Mouse (Mus musculus) kidney, embryonic 15.5 days (tissue): Measurements from ENCODE around the gene Fubp1. TPM values are rescaled to one million over a fixed set of nuclear protein-coding genes. Genes with fewer than 3 reads are reported as not detected.

ENCODE experiments used
- ATAC-seq: fragments of 200-750 bp; cut with Nextera tagmentation; replicated peaks from 2 replicates; pipeline ENCODE4 v1.8.0; 2017; ENCODE audit warnings: moderate TSS enrichment; ENCODE audit not compliant: low FRiP score
- H3K27ac ChIP-seq: fragments of 300-500 bp; sonication (generic); 2 replicates; pipeline ENCODE4 v1.5.1; 2015; ENCODE audit warnings: mild to moderate bottlenecking, inconsistent platforms
- H3K27me3 ChIP-seq: fragments of 300-500 bp; sonication (generic); 2 replicates; pipeline ENCODE4 v1.6.1; 2015; ENCODE audit warnings: inconsistent platforms
- H3K36me3 ChIP-seq: fragments of 300-500 bp; sonication (generic); 2 replicates; pipeline ENCODE4 v1.6.1; 2015; ENCODE audit warnings: inconsistent platforms
- H3K4me1 ChIP-seq: fragments of 300-500 bp; sonication (generic); 2 replicates; pipeline ENCODE4 v1.6.1; 2015; ENCODE audit warnings: inconsistent platforms
- H3K4me2 ChIP-seq: fragments of 300-500 bp; sonication (generic); 2 replicates; pipeline ENCODE4 v1.6.1; 2015; ENCODE audit warnings: moderate library complexity, mild to moderate bottlenecking, inconsistent platforms
- H3K4me3 ChIP-seq: fragments of 300-500 bp; sonication (generic); replicated peaks from 2 replicates; pipeline ENCODE4 v1.5.1; 2015; ENCODE audit warnings: mild to moderate bottlenecking, inconsistent platforms
- H3K9ac ChIP-seq: fragments of 300-500 bp; sonication (generic); 2 replicates; pipeline ENCODE4 v1.6.1; 2015; ENCODE audit warnings: mild to moderate bottlenecking, inconsistent platforms
- H3K9me3 ChIP-seq: fragments of 300-500 bp; sonication (generic); replicated peaks from 2 replicates; pipeline ENCODE4 v1.6.1; 2016; ENCODE audit warnings: inconsistent platforms
- WGBS: fragments of 180-500 bp; shearing (Covaris S2); methylation state at CpG from one replicate; pipeline ENCODE4 v1.1.7; 2015; ENCODE audit warnings: mixed read lengths; 5-methylcytosine and 5-hydroxymethylcytosine counted together
- polyA plus RNA-seq: library from polyadenylated mRNA; unstranded; fragments of >200 nt; fragmentation: Nextera tagmentation; extraction: Ambion mirVana; gene quantifications from 2 replicates; pipeline ENCODE4 v1.2.1, GENCODE M21; 2015

The Fubp1 gene
- polyA plus RNA-seq, 1 experiment from 2014 or later = 301 TPM

DNA sequence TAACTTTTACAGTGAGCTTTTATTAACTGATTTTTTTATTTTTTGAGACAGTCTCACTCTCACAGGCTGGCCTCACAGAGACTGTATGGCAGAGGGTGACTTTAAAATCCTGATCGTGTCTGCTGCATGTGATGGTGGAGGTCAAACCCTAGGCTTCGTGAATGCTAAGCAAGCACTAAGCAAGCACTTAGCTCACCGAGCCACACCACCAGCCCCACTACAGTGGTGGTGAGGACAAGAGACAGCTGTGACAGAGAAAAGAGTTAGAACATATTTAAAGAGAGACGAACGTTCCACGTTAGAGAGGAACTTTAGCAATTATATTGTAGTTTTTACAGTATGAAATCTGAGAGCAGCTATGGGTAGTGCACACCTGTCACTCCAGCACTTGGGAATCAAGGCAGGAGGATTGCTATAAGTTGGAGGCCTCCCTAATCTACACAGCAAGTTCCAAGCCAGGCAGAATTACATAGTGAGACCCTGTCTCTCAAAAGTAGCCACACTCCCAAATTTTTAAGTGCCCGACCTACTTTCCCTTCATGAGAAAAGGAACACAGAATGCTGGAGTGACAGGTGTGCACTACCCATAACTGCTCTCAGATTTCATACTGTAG lies 37.8 kb upstream of the Fubp1 start:
- no peak for ATAC-seq
- H3K4me2 ChIP-seq = no peak overlapping the region

DNA sequence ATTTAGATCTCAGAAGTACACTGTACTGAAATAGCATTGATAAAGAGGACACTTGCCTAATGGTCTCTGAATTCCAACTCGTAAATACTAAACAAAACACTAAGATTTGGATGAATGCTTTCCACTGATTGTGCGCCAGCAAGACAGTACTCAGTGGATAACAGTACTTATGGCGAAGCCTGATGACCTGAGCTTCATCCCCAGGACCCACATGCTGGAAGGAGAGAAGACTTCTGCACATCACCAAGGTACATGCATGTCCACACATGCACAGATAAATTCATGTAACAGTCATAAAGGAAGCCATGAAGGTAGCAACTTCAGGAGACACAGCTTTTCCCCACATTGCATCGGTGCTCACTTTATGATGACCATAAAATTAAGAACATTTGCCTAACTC lies 31.4 kb upstream of the Fubp1 start:
- Histone ChIP-seq H3K27me3 (no peaks in the 10 kb centered on the region), H3K9ac (no peak overlapping the region), H3K4me2 (no peak overlapping the region), H3K4me1 (0 out of 2 replicates have a peak, but pooled peaks cover 3% of the 10 kb centered on the region), H3K9me3 (no peaks in the 10 kb centered on the region), H3K4me3 (no peak overlapping the region), H3K36me3 (peaks cover 14% of the 10 kb centered on the region), H3K27ac (no peak overlapping the region)
- WGBS = 69% methylated on average over 4 of the region's 4 CpGs
- no peak for ATAC-seq

More for the DNA sequence above, 37.8 kb upstream of the Fubp1 start:
- Histone ChIP-seq H3K4me1 (peaks cover 9% of the 10 kb centered on the region), H3K36me3 (no peaks in the 10 kb centered on the region), H3K27ac (no peak overlapping the region), H3K27me3 (0 out of 2 replicates have a peak, but pooled peaks cover 9% of the 10 kb centered on the region), H3K9ac (no peak overlapping the region), H3K9me3 (no peaks in the 10 kb centered on the region; the same call in 1 of the 2 replicates), H3K4me3 (no peak overlapping the region)
- 60% methylated on average over 7 of the region's 7 CpGs for WGBS

DNA sequence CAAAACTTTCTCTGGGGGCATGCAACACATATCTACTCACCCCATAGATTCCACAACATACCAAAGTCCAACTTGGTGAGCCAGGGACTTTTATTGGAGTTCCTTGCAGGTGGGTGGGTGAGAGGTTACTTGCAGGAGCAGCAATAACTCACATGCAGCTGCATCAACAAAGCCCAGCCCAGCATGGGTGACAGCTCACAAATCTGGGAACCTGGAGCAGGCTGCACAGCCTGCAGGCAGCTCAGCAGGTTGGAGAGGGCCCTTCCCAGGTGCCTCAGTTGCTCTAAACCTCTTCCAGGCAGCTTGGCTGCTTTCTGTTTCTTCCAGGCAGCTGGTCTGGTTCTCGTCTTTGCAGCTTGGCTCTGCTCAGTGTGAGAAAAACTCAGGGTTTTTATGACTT lies 30.9 kb upstream of the Fubp1 start:
- H3K4me3 ChIP-seq = no peak overlapping the region
- H3K36me3 ChIP-seq = peaks cover 14% of the 10 kb centered on the region
- ATAC-seq = peak; percentile 54; the same call in 1 of the 2 replicates
- H3K9me3 ChIP-seq = no peaks in the 10 kb centered on the region
- H3K4me2 ChIP-seq = no peak overlapping the region
- 0 out of 2 replicates have a peak overlapping the region, but pooled peaks have one; percentile 14 for H3K27ac ChIP-seq
- 0 out of 2 replicates have a peak, but pooled peaks cover 3% of the 10 kb centered on the region for H3K4me1 ChIP-seq
- H3K27me3 ChIP-seq = no peaks in the 10 kb centered on the region
- no peak overlapping the region for H3K9ac ChIP-seq
- WGBS = 29% methylated on average over 1 of the region's 1 CpGs

DNA sequence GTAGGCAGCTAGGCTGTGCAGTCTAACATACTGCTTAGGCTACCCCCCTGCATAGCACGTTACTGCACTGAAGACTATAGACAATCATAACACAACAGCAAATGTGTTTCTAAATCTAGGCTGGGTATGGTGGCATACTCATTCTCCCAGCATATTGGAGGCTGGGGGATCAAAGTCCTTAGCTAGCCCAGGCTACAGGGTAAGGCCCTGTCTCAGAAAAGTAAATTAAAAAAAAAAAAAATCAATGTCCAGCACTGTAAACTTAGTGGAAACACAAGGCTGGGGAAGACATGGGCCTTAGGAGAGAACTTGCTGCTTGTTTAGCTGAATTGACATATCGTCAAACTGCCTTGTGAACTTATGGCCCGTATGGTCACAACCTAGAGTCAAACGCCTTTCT lies 29.6 kb upstream of the Fubp1 start:
- Histone ChIP-seq H3K4me1 (0 out of 2 replicates have a peak, but pooled peaks cover 3% of the 10 kb centered on the region), H3K4me2 (no peak overlapping the region), H3K27me3 (no peaks in the 10 kb centered on the region), H3K9me3 (no peaks in the 10 kb centered on the region), H3K27ac (no peak overlapping the region), H3K4me3 (no peak overlapping the region), H3K9ac (no peak overlapping the region), H3K36me3 (peaks cover 26% of the 10 kb centered on the region)
- 81% methylated on average over 4 of the region's 4 CpGs for WGBS
- no peak for ATAC-seq

DNA sequence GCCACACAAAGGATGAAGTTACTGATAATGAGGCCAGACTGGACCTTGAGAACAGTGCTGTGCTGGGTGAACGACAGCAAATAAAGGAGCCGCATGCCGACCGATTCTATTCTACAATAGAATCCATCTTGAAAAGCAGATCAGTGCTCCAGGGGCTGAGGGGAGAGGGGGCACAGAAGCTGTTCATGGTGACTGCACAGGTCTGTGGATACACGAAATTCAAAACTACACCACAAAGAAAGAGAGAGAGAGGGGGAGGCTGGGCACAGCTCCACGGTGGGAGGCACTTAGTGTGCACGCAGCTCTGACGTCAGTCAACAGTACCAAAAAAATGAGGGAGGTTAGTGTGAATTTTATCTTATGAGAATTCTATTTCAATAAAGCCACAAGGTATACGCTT lies 26.7 kb upstream of the Fubp1 start:
- H3K9me3 ChIP-seq = no peaks in the 10 kb centered on the region

DNA sequence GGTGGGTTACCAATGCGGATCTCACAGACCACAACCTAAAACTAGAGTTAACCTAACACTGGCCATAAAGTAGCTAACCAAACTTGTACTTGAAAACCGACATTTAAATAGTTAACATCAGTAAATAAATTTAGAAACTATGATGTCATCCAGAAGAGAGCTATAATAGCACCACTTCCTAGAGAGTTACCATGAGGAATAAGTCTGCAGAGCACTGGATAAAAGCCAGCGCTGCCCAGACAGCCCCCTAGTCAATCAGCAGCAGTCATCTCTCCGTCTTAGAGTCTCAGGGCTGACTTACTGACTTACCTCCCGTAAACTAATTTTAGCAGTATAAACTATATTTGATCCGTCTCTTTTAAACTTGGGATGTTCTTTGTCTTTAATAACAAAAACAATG lies 24.1 kb upstream of the Fubp1 start:
- H3K4me2 ChIP-seq = no peak overlapping the region
- H3K9me3 ChIP-seq = no peaks in the 10 kb centered on the region
- H3K4me1 ChIP-seq = peaks cover 13% of the 10 kb centered on the region; the same call in 1 of the 2 replicates
- no peak overlapping the region for H3K27ac ChIP-seq
- 80% methylated on average over 6 of the region's 6 CpGs for WGBS
- H3K9ac ChIP-seq = no peak overlapping the region
- H3K4me3 ChIP-seq = no peak overlapping the region
- no peak for ATAC-seq
- no peaks in the 10 kb centered on the region for H3K27me3 ChIP-seq
- peaks cover 36% of the 10 kb centered on the region for H3K36me3 ChIP-seq

More for the DNA sequence above, 26.7 kb upstream of the Fubp1 start:
- 80% methylated on average over 9 of the region's 9 CpGs for WGBS
- ATAC-seq = no peak
- Histone ChIP-seq H3K36me3 (peaks cover 36% of the 10 kb centered on the region), H3K9ac (no peak overlapping the region), H3K27me3 (no peaks in the 10 kb centered on the region), H3K4me2 (no peak overlapping the region), H3K27ac (no peak overlapping the region), H3K4me3 (no peak overlapping the region), H3K4me1 (0 out of 2 replicates have a peak, but pooled peaks cover 3% of the 10 kb centered on the region)

DNA sequence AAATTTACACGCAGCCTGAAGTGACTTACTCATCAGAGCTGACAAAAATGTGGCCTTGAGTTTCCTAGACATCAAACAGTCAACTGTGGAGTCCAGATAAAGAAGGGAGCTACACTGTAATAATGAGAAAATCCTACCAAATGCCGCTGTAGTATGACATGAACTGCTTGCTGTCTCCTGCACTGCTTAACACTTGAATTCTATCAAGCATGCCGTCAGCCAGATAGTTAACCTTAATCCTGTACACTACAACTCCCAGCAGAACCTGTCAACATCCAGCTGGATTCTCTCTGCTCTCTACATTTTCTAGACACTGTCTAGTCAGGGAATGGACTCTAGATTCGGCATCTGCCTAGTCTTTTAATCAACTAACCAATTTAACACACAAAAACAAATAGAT lies 20.9 kb upstream of the Fubp1 start:
- peak overlapping the region; percentile 28; the same call in 1 of the 2 replicates for H3K27ac ChIP-seq
- no peak overlapping the region for H3K4me3 ChIP-seq

DNA sequence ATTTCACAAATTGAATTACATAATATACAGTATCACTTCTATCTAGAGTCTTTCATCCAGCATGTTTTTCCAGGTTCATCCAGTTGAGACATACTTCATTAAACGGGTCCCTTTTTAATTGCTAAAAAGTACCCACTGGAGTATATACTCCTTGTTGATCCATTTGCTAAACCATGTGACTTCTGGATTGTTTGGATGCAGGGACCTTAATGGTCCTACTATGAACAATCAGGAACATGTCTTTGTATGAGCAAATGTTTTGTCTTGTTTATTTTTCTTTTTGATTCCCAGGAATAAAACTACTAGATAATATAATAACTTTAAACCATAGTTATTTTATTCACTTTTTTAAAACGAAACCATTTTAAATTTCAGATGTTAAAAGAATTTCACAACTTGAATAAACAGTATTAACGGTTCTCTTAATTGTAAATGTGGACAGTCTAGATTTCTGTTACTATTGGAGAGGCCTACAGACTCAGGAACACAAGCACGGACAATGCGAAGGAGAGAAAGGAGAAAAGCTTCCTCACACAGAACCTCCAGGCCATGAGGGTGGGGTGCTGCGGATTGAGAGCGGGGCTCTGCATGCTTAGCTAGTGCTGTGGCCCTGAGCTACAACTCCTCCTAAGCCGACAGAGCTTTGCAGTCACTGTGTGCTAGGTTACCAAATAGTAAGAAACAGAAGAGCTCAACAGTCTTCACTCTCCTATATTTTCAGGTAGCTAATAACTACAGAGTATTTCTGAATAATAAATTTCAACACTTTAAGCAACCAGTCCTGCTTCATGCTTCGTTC lies 19.3 kb upstream of the Fubp1 start:
- no peak for ATAC-seq
- Histone ChIP-seq H3K4me1 (peaks cover 21% of the 10 kb centered on the region), H3K27me3 (no peaks in the 10 kb centered on the region), H3K27ac (peak overlapping the region; percentile 60), H3K36me3 (peaks cover 8% of the 10 kb centered on the region; the same call in 1 of the 2 replicates), H3K9me3 (no peaks in the 10 kb centered on the region), H3K4me2 (peak overlapping the region; percentile 65), H3K4me3 (peak overlapping the region; percentile 49), H3K9ac (peak overlapping the region; percentile 42; the same call in 1 of the 2 replicates)
- 71% methylated on average over 9 of the region's 9 CpGs for WGBS

More for the DNA sequence above, 20.9 kb upstream of the Fubp1 start:
- 36% methylated on average over 4 of the region's 4 CpGs for WGBS
- H3K36me3 ChIP-seq = peaks cover 22% of the 10 kb centered on the region
- H3K4me2 ChIP-seq = peak overlapping the region; percentile 19
- H3K9me3 ChIP-seq = no peaks in the 10 kb centered on the region
- H3K4me1 ChIP-seq = peaks cover 21% of the 10 kb centered on the region
- H3K27me3 ChIP-seq = no peaks in the 10 kb centered on the region
- H3K9ac ChIP-seq = no peak overlapping the region
- ATAC-seq = peak; percentile 66

DNA sequence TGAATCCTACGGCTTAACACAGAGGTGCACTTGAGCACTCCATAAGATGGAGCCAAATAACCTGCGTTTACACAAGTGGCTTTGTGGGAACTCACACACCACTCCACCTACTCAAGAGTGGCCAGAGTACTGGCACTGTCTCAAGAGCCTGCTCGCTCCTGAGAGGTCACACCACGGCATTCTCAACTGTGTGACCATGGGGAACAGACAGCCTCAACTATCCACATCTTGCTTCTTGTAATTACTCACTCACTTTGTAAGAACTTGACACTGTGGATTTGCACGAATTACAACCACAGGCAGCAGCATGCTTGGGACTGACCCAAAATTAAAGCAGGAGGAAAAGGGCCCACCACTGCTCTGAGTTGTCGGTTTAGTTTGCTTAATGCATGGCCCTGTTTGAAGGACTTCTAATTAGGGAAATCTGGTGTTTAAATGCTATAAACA lies 18.4 kb upstream of the Fubp1 start:
- Histone ChIP-seq H3K27me3 (no peaks in the 10 kb centered on the region), H3K27ac (peak overlapping the region; percentile 90), H3K4me3 (peak overlapping the region; percentile 49), H3K9ac (peak overlapping the region; percentile 53), H3K36me3 (no peaks in the 10 kb centered on the region), H3K4me1 (peaks cover 21% of the 10 kb centered on the region), H3K4me2 (peak overlapping the region; percentile 65), H3K9me3 (no peaks in the 10 kb centered on the region)
- ATAC-seq = peak; percentile 41
- WGBS = 11% methylated on average over 6 of the region's 6 CpGs

DNA sequence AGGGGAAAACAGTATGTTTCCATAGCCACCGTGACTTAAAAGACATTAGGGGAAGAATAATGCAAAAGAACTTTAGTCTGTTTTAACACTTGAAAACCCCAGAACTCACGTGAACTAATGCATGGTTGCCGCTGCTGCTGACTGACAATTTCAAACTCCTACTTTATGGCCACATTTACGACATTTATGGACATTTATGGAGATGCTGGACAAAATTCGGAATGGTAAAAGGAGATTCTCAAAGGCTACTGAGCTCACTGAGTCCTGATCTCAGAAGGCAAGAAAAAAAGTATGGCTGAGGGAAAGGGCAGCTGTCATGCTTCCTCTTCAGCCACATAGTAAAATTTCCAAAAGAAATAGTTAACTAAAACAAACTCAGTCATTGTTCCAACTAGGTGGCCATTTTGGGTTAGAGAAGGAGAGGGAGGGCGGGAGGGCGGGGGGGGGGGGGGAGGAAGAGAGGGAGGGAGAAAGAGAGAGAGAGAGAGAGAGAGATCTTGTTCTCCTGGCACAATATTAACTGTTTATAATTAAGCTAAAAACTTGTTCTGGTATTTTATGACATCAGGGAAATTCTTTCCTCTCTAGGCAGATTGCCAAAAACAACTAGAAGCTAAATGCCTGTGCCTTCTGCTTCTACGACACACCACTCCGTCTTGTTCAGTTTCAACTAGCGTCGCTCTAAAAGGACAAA lies 17.8 kb upstream of the Fubp1 start:
- H3K9ac ChIP-seq = peak overlapping the region; percentile 53
- H3K27me3 ChIP-seq = no peaks in the 10 kb centered on the region
- no peaks in the 10 kb centered on the region for H3K9me3 ChIP-seq
- H3K4me3 ChIP-seq = peak overlapping the region; percentile 49
- peak overlapping the region; percentile 65 for H3K4me2 ChIP-seq
- ATAC-seq = 0 out of 2 replicates have a peak, but pooled peaks have one; percentile 16
- H3K4me1 ChIP-seq = peaks cover 21% of the 10 kb centered on the region
- no peaks in the 10 kb centered on the region for H3K36me3 ChIP-seq
- WGBS = 14% methylated on average over 11 of the region's 11 CpGs
- peak overlapping the region; percentile 90 for H3K27ac ChIP-seq

DNA sequence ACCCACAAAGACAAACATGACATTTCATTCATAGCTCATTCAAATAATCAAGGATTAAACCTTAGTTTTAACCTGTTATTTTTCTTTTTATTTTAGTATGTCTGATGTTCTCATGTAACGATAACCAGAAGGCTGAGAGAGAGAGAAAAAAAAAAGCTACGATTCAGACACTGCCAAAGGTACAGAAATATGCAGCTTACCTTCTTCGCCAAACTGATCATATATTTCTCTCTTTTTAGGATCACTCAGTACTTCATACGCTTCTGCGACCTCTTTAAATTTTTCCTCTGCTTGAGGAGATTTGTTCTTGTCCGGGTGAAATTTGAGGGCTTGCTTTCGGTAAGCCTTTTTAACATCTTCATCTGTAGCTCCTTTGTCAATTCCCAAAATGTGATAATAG lies 17.0 kb upstream of the Fubp1 start:
- WGBS = 3% methylated on average over 7 of the region's 7 CpGs
- Histone ChIP-seq H3K4me3 (peak overlapping the region; percentile 52), H3K9me3 (no peaks in the 10 kb centered on the region), H3K27ac (peak overlapping the region; percentile 90), H3K4me1 (peaks cover 21% of the 10 kb centered on the region), H3K27me3 (no peaks in the 10 kb centered on the region), H3K4me2 (peak overlapping the region; percentile 59), H3K9ac (peak overlapping the region; percentile 61), H3K36me3 (no peaks in the 10 kb centered on the region)
- ATAC-seq = no peak
